Mouse (Mus musculus) forebrain, embryonic 11.5 days (tissue): ENCODE measurements at regions not wholly inside any gene's neighbourhood (a gene's known extent, or its start where the extent isn't known, plus 50 kb on each side); places are given as distances from the start of the nearest gene placed in this dataset.

Experiments used
- ATAC-seq: fragments of 200-750 bp; cut with Nextera tagmentation; replicated peaks from 2 replicates; pipeline ENCODE4 v1.8.0; 2017; ENCODE audit warnings: moderate TSS enrichment; ENCODE audit not compliant: low FRiP score
- DNase-seq: peaks from one replicate; pipeline ENCODE4 v3.0.0-alpha.2; 2017; ENCODE audit warnings: low spot score
- H3K27ac ChIP-seq: fragments of 300-500 bp; sonication (generic); 2 replicates; pipeline ENCODE4 v1.5.1; 2014; ENCODE audit warnings: low read depth, low read length
- H3K27me3 ChIP-seq: fragments of 300-500 bp; sonication (generic); 2 replicates; pipeline ENCODE4 v1.6.1; 2014; ENCODE audit warnings: mild to moderate bottlenecking, low read length, mixed read lengths; ENCODE audit not compliant: control insufficient read depth, insufficient read depth
- H3K36me3 ChIP-seq: fragments of 300-500 bp; sonication (generic); 2 replicates; pipeline ENCODE4 v1.6.1; 2014; ENCODE audit warnings: mild to moderate bottlenecking, low read length, moderate library complexity, mixed read lengths; ENCODE audit not compliant: control insufficient read depth, insufficient read depth
- H3K4me1 ChIP-seq: fragments of 300-500 bp; sonication (generic); replicated peaks from 2 replicates; pipeline ENCODE4 v1.6.1; 2014; ENCODE audit warnings: low read length, mixed read lengths; ENCODE audit not compliant: control insufficient read depth, insufficient read depth
- H3K4me2 ChIP-seq: fragments of 300-500 bp; sonication (generic); 2 replicates; pipeline ENCODE4 v1.6.1; 2014; ENCODE audit warnings: low read depth, mild to moderate bottlenecking, low read length, moderate library complexity, mixed read lengths; ENCODE audit not compliant: severe bottlenecking
- H3K4me3 ChIP-seq: fragments of 300-500 bp; sonication (generic); 2 replicates; pipeline ENCODE4 v1.5.1; 2014; ENCODE audit warnings: low read depth, low read length
- H3K9ac ChIP-seq: fragments of 300-500 bp; sonication (generic); 2 replicates; pipeline ENCODE4 v1.6.1; 2014; ENCODE audit warnings: low read length
- H3K9me3 ChIP-seq: fragments of 300-500 bp; sonication (generic); 2 replicates; pipeline ENCODE4 v1.6.1; 2016; ENCODE audit warnings: low read length, mixed read lengths; ENCODE audit not compliant: control insufficient read depth
- WGBS: fragments of 180-500 bp; shearing (Covaris S2); extraction: QIAGEN DNeasy Blood & Tissue Kit; methylation state at CpG from one replicate; pipeline ENCODE4 v1.1.7; 2014; 5-methylcytosine and 5-hydroxymethylcytosine counted together

DNA sequence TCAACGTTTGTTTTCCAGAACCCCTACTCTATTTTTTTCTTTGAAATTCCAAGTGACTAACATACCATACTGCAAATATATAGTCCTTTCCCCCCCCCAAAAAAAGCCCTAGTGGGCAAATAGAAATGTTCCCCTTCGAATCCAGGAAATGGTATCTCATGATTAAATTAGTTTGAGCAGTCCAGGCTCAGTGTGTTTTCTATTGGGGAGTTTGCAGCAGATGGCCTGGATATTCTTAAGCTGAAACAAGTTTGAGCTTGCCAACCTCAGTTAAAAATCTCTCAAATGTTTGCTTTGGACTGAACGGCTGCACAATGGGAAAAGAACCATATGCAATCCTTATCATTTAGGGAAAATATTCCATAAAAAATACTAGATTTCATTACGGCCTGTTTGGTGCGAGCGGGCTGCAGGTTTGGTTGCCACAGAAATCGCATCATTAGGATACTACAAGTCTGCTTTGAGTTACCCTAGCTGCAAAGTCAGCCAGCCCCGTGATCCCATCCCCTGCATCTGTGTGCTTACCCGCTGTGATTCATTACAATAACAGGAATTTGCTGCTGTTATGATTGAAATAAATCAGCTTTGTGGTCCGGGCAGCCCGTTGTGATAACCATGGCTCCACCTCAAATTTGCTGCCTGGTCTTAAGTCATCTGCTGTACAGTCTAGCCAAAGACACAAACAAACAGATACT is 227.2 kb upstream of the Zfp637 start:
- no peak overlapping the region for H3K4me3 ChIP-seq
- ATAC-seq (no peak), DNase-seq (no peak)
- WGBS = 73% methylated on average over 11 of the region's 11 CpGs
- no peaks in the 10 kb centered on the region for H3K36me3 ChIP-seq
- no peak overlapping the region for H3K4me2 ChIP-seq
- H3K9ac ChIP-seq = no peak overlapping the region
- H3K27me3 ChIP-seq = no peaks in the 10 kb centered on the region
- H3K27ac ChIP-seq = no peak overlapping the region
- H3K9me3 ChIP-seq = no peaks in the 10 kb centered on the region
- no peaks in the 10 kb centered on the region for H3K4me1 ChIP-seq

DNA sequence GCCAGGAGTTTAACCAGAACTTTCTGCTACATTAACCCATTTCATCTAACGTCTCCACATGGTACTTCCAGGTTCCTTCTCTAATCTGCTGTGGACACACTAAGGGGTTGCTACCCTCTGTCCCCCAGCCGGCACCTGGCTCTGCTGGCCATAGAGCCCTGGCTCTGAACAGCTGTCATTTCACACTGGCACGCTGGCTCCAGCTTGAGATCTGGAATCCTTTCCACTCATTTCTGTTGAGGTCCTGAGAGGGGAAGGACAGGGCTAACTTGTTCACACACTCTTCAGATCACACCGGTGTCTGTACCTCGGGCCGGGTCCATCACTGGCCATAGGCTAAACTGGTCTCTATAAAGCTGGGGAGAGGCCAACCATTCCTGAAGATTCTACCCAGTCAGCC is 226.6 kb upstream of the Zfp637 start:
- Histone ChIP-seq H3K9me3 (no peaks in the 10 kb centered on the region), H3K4me3 (no peak overlapping the region), H3K36me3 (no peaks in the 10 kb centered on the region), H3K4me1 (no peaks in the 10 kb centered on the region), H3K9ac (no peak overlapping the region), H3K27ac (no peak overlapping the region), H3K27me3 (no peaks in the 10 kb centered on the region), H3K4me2 (no peak overlapping the region)
- no peak for ATAC-seq
- 79% methylated on average over 6 of the region's 6 CpGs for WGBS
- DNase-seq = no peak

DNA sequence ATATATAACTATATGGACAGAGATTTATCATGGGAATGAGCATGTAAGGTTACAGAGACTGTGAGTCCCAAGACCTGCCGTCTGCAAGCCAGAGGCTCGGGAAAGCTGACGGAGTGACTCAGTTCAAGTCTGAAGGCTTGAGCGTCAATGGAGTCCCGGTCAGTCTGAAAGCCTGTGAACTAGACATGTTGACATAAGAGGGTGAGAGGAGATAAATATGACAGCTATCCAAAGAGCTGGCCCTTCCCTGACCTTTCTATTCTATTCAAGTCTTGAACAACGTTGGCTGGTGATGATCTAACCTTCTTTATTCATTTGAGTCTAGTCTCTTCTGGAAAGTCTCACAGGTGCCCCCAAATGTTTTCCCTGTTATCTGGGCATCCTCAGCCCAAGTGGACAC is 223.8 kb upstream of the Zfp637 start:
- H3K9me3 ChIP-seq = no peaks in the 10 kb centered on the region

DNA sequence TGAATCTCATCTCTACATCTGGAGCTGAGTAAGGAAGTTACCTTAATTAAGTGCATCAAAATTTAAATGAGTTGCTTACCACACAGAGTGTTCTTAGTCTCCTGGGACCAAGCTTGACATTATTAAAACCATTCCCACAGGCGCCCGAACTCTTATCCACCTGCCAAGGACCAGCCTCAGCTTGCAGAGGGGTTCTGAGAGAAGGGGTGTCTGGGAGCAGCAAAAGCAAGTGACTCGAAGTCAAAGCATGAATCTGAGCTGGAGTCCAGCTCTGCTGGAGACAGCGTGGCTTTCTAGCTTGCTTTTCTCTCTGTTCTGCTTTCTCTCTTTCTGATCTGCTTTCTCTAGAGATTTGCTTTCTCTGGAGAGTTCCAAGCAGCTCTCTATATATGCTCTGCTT is 223.0 kb upstream of the Zfp637 start:
- no peak for ATAC-seq
- no peak overlapping the region for H3K4me2 ChIP-seq
- no peak for DNase-seq
- H3K4me1 ChIP-seq = no peaks in the 10 kb centered on the region
- no peak overlapping the region for H3K9ac ChIP-seq
- no peak overlapping the region for H3K4me3 ChIP-seq
- H3K9me3 ChIP-seq = no peaks in the 10 kb centered on the region
- no peak overlapping the region for H3K27ac ChIP-seq
- H3K36me3 ChIP-seq = no peaks in the 10 kb centered on the region
- WGBS = 92% methylated on average over 4 of the region's 4 CpGs
- no peaks in the 10 kb centered on the region for H3K27me3 ChIP-seq

More for the DNA sequence above, 223.8 kb upstream of the Zfp637 start:
- DNase-seq (no peak), ATAC-seq (no peak)
- Histone ChIP-seq H3K36me3 (no peaks in the 10 kb centered on the region), H3K4me3 (no peak overlapping the region), H3K4me2 (no peak overlapping the region), H3K27ac (no peak overlapping the region), H3K4me1 (no peaks in the 10 kb centered on the region), H3K27me3 (no peaks in the 10 kb centered on the region), H3K9ac (no peak overlapping the region)
- 94% methylated on average over 6 of the region's 6 CpGs for WGBS

DNA sequence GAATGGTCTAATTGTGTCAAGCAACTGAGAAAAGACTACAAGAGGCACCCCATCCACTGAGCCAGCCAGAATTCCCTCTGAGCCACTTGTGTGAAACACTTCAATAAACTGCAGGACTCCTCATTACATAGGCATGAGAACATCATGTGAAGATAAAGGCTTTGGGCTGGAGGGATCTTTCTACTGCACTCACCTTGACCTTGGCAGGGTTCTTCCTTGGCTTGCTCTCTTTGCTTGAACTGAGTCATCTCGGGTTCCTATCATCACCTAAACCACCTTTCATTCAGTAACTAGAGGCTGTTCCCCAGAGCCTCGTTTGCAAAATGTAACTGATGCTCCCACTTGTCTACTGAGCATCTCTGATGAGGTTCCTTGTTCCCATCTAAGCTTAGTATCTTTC is 221.4 kb upstream of the Zfp637 start:
- H3K27ac ChIP-seq = no peak overlapping the region
- WGBS = 78% methylated on average over 2 of the region's 2 CpGs

DNA sequence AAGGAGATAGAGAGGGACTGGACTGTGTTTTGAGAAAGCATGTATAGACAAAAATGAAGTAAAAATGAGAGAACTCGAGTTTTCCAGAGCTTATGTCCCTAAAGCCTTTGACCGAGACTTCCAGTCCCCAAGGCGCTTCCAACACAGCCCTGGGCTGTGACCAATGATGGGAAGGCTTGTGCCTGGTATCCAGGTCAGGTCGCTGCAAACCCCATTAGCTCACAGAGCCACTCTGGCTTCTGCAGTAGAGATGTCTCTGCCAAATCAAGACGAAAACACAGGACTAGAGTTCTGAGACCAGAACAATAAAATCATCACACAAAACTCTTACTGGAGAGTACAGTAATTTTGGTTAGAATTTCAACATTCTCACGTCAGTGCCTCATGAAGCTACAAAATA is 218.5 kb upstream of the Zfp637 start:
- peaks cover 3% of the 10 kb centered on the region; the same call in 1 of the 2 replicates for H3K4me1 ChIP-seq
- no peak overlapping the region for H3K4me3 ChIP-seq
- H3K4me2 ChIP-seq = no peak overlapping the region
- H3K36me3 ChIP-seq = no peaks in the 10 kb centered on the region
- no peak for DNase-seq
- no peaks in the 10 kb centered on the region for H3K9me3 ChIP-seq
- H3K9ac ChIP-seq = no peak overlapping the region
- H3K27me3 ChIP-seq = no peaks in the 10 kb centered on the region
- no peak overlapping the region for H3K27ac ChIP-seq
- ATAC-seq = no peak
- 82% methylated on average over 6 of the region's 6 CpGs for WGBS

More for the DNA sequence above, 221.4 kb upstream of the Zfp637 start:
- Histone ChIP-seq H3K9me3 (no peaks in the 10 kb centered on the region), H3K4me3 (no peak overlapping the region), H3K4me1 (no peaks in the 10 kb centered on the region), H3K27me3 (no peaks in the 10 kb centered on the region), H3K4me2 (no peak overlapping the region), H3K36me3 (no peaks in the 10 kb centered on the region), H3K9ac (no peak overlapping the region)
- no peak for DNase-seq
- no peak for ATAC-seq

DNA sequence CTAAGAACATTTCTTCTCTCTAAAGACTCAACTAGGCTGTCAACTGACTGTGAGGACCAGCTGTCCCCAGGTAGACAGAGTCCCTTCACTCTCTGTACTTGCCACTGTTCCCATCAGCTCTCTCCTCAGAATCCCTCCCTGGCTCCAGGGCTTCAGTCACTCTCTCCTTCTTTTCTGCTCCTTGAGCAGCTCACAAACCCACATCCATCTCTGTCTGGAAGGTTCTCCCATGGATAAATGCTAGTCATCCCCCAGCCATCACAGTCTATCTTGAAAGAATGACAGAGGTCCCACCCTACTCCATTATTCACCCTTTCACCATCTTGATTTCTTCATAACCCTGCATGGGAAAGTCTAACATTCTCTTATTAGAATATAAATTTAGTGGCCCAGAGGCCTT is 218.0 kb upstream of the Zfp637 start:
- H3K9ac ChIP-seq = no peak overlapping the region
- DNase-seq = no peak
- ATAC-seq = no peak
- no peaks in the 10 kb centered on the region for H3K27me3 ChIP-seq
- no peaks in the 10 kb centered on the region for H3K9me3 ChIP-seq
- H3K36me3 ChIP-seq = no peaks in the 10 kb centered on the region
- no peak overlapping the region for H3K4me3 ChIP-seq
- peaks cover 3% of the 10 kb centered on the region; the same call in 1 of the 2 replicates for H3K4me1 ChIP-seq
- no peak overlapping the region for H3K27ac ChIP-seq
- no peak overlapping the region for H3K4me2 ChIP-seq

DNA sequence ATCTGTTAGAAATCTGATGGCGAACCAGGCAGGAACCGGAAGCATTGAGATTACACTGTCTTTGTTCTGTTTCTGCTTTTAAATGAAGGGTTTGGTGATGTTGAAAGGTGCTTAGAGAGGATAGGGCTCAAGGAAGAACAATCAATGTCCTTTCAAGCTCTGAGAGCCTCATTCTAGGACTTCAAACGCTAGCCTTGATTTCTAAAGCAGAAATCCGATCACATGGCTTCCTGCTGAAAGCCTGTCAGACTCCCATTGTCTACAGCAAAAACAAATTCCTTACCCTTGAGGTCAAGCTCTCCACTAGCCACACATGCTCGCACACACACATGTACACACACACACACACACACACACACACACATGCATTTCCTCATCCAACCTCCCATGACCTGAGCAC is 215.3 kb upstream of the Zfp637 start:
- Histone ChIP-seq H3K4me3 (no peak overlapping the region), H3K4me1 (peaks cover 3% of the 10 kb centered on the region; the same call in 1 of the 2 replicates), H3K36me3 (no peaks in the 10 kb centered on the region), H3K9ac (no peak overlapping the region), H3K4me2 (no peak overlapping the region), H3K9me3 (no peaks in the 10 kb centered on the region), H3K27me3 (no peaks in the 10 kb centered on the region), H3K27ac (no peak overlapping the region)
- no peak for ATAC-seq
- DNase-seq = no peak
- 20% methylated on average over 5 of the region's 5 CpGs for WGBS

DNA sequence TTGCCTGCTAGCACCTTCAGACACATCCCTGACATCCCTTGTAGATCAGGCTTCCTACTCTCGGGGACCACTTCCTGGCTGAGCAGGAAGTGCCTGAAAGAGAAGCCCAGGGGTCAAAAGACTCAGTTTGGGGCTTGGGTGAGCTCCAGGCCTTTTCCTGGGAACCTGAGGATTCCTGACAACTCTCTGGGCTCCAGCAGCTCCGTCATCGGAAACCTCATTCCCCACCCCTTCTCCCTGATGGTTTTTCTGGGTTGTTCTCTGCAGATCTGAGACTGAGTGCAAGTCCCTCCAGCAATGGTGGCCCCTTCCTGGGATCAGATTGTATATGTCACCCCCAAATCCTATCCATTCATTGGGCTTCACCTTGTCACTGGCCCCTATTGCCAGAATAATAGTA is 213.5 kb upstream of the Zfp637 start:
- 88% methylated on average over 3 of the region's 3 CpGs for WGBS
- DNase-seq = no peak
- no peak for ATAC-seq
- no peaks in the 10 kb centered on the region for H3K27me3 ChIP-seq
- no peaks in the 10 kb centered on the region for H3K9me3 ChIP-seq
- no peak overlapping the region for H3K4me2 ChIP-seq
- no peak overlapping the region for H3K9ac ChIP-seq
- no peaks in the 10 kb centered on the region for H3K36me3 ChIP-seq
- peaks cover 3% of the 10 kb centered on the region; the same call in 1 of the 2 replicates for H3K4me1 ChIP-seq
- H3K4me3 ChIP-seq = no peak overlapping the region
- H3K27ac ChIP-seq = no peak overlapping the region
